Mouse (Mus musculus): Measurements from ENCODE around the gene Pik3ip1. TPM values are rescaled to one million over a fixed set of nuclear protein-coding genes. Genes with fewer than 3 reads are reported as not detected.

Pik3ip1 gene
- polyA plus RNA-seq, 1 experiment from 2014 or later = 14.8 TPM

- Histone ChIP-seq H3K27ac (no peak overlapping the region), H3K4me3 (replicated peaks; ENCODE audit: low read depth, low read length) (no peak overlapping the region), H3K9ac (ENCODE audit: low read depth, low read length) (no peak overlapping the region), H3K36me3 (ENCODE audit: insufficient read depth, low read length) (peaks cover 25% of the 10 kb centered on the region; the same call in 1 of the 2 replicates), H3K4me1 (replicated peaks; ENCODE audit: insufficient read depth, low read length) (no peaks in the 10 kb centered on the region), H3K4me2 (ENCODE audit: low read length) (no peak overlapping the region), H3K27me3 (ENCODE audit: insufficient read depth, low read length) (no peaks in the 10 kb centered on the region), H3K9me3 (replicated peaks; ENCODE audit: low read length) (no peaks in the 10 kb centered on the region)
- ATAC-seq (replicated peaks; ENCODE audit: low FRiP score, low read depth) (no peak), DNase-seq (ENCODE audit: low spot score) (no peak)
- TF ChIP-seq CTCF (IDR thresholded peaks at IDR 0.05; ENCODE audit: low read depth) = no peak
- WGBS = 77% methylated on average over 5 of the region's 5 CpGs
These were observed 11.3 kb downstream of the Pik3ip1 start for GRCm38 (mm10) chr11:3341476-3341875.

- H3K9ac ChIP-seq (ENCODE audit: low read depth, low read length) = no peak overlapping the region
- no peak overlapping the region for H3K4me2 ChIP-seq (ENCODE audit: low read length)
- DNase-seq (ENCODE audit: low spot score) (no peak), ATAC-seq (replicated peaks; ENCODE audit: low FRiP score, low read depth) (no peak)
- TF ChIP-seq CTCF (IDR thresholded peaks at IDR 0.05; ENCODE audit: low read depth) = no peak
- no peaks in the 10 kb centered on the region for H3K27me3 ChIP-seq (ENCODE audit: insufficient read depth, low read length)
- H3K4me1 ChIP-seq (replicated peaks; ENCODE audit: insufficient read depth, low read length) = peaks cover 18% of the 10 kb centered on the region
- H3K36me3 ChIP-seq (ENCODE audit: insufficient read depth, low read length) = peaks cover 25% of the 10 kb centered on the region; the same call in 1 of the 2 replicates
- WGBS = 89% methylated on average over 3 of the region's 3 CpGs
- H3K9me3 ChIP-seq (replicated peaks; ENCODE audit: low read length) = no peaks in the 10 kb centered on the region
- no peak overlapping the region for H3K4me3 ChIP-seq (replicated peaks; ENCODE audit: low read depth, low read length)
- H3K27ac ChIP-seq = no peak overlapping the region
These were observed 14.7 kb downstream of the Pik3ip1 start for GRCm38 (mm10) chr11:3344916-3345315.

DNA sequence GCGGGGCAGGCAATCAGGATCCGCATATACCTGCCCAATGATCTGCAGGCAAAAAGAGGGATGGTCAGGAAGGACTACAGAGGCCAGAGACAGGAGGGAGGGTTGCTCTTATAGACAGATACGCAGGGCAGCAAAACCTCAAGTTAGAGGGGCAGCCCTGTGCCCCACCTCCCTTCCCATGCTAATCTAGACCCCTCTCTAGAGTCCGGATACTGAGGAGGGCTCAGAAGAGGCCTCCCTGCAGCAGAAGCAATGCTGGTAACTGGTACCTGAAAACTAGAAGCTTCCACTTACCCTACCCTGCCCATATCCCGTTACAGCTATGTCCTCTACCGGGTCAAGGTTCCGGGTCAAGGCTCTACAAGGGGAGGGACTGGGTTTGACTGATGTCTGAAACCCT lies 16.1 kb downstream of the Pik3ip1 start:
- H3K4me1 ChIP-seq (replicated peaks; ENCODE audit: insufficient read depth, low read length) = peaks cover 18% of the 10 kb centered on the region
- H3K4me3 ChIP-seq (replicated peaks; ENCODE audit: low read depth, low read length) = no peak overlapping the region
- ATAC-seq (replicated peaks; ENCODE audit: low FRiP score, low read depth) = no peak
- WGBS = 67% methylated on average over 7 of the region's 7 CpGs
- H3K27me3 ChIP-seq (ENCODE audit: insufficient read depth, low read length) = no peaks in the 10 kb centered on the region
- H3K9ac ChIP-seq (ENCODE audit: low read depth, low read length) = no peak overlapping the region
- no peak overlapping the region for H3K4me2 ChIP-seq (ENCODE audit: low read length)
- no peak overlapping the region for H3K27ac ChIP-seq
- no peak for TF ChIP-seq CTCF (IDR thresholded peaks at IDR 0.05; ENCODE audit: low read depth)
- no peaks in the 10 kb centered on the region for H3K9me3 ChIP-seq (replicated peaks; ENCODE audit: low read length)
- H3K36me3 ChIP-seq (ENCODE audit: insufficient read depth, low read length) = peaks cover 36% of the 10 kb centered on the region
- peak; percentile 14 for DNase-seq (ENCODE audit: low spot score)

- peak; percentile 96 for DNase-seq (ENCODE audit: low spot score)
- Histone ChIP-seq H3K27me3 (ENCODE audit: insufficient read depth, low read length) (no peaks in the 10 kb centered on the region), H3K4me2 (ENCODE audit: low read length) (no peak overlapping the region), H3K9me3 (replicated peaks; ENCODE audit: low read length) (no peaks in the 10 kb centered on the region), H3K36me3 (ENCODE audit: insufficient read depth, low read length) (peaks cover 43% of the 10 kb centered on the region), H3K27ac (0 out of 2 replicates have a peak overlapping the region, but pooled peaks have one; percentile 47), H3K4me1 (replicated peaks; ENCODE audit: insufficient read depth, low read length) (peaks cover 18% of the 10 kb centered on the region), H3K9ac (ENCODE audit: low read depth, low read length) (no peak overlapping the region), H3K4me3 (replicated peaks; ENCODE audit: low read depth, low read length) (no peak overlapping the region)
- WGBS = 54% methylated on average over 12 of the region's 12 CpGs
- ATAC-seq (replicated peaks; ENCODE audit: low FRiP score, low read depth) = peak; percentile 80
- peak; percentile 94 for TF ChIP-seq CTCF (IDR thresholded peaks at IDR 0.05; ENCODE audit: low read depth)
These were observed 17.1 kb downstream of the Pik3ip1 start for GRCm38 (mm10) chr11:3347091-3347834.

DNA sequence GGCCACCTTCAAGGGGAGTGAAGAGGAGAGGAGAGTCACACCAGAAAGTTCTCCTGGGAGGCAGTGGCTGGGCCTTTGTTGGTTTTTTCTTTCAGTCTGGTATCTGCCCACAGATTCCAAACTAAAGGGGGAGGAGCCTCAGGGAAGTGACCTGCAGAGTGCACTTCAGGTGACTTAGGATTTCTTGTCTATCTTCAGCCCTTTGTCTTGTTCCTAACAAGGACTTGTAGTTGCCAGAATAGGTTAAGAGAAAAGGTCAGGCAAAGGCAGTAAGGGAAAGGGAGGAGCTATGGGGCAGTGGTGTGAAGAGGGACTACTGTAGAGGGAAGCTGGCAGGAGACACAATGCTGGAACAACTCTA lies 17.6 kb downstream of the Pik3ip1 start:
- peak; percentile 18 for DNase-seq (ENCODE audit: low spot score)
- Histone ChIP-seq H3K9ac (ENCODE audit: low read depth, low read length) (no peak overlapping the region), H3K4me3 (replicated peaks; ENCODE audit: low read depth, low read length) (no peak overlapping the region), H3K9me3 (replicated peaks; ENCODE audit: low read length) (no peaks in the 10 kb centered on the region), H3K4me2 (ENCODE audit: low read length) (no peak overlapping the region), H3K27me3 (ENCODE audit: insufficient read depth, low read length) (no peaks in the 10 kb centered on the region), H3K4me1 (replicated peaks; ENCODE audit: insufficient read depth, low read length) (peaks cover 18% of the 10 kb centered on the region), H3K27ac (peak overlapping the region; percentile 47; the same call in 1 of the 2 replicates), H3K36me3 (ENCODE audit: insufficient read depth, low read length) (peaks cover 47% of the 10 kb centered on the region)
- TF ChIP-seq CTCF (IDR thresholded peaks at IDR 0.05; ENCODE audit: low read depth) = no peak
- ATAC-seq (replicated peaks; ENCODE audit: low FRiP score, low read depth) = no peak

DNA sequence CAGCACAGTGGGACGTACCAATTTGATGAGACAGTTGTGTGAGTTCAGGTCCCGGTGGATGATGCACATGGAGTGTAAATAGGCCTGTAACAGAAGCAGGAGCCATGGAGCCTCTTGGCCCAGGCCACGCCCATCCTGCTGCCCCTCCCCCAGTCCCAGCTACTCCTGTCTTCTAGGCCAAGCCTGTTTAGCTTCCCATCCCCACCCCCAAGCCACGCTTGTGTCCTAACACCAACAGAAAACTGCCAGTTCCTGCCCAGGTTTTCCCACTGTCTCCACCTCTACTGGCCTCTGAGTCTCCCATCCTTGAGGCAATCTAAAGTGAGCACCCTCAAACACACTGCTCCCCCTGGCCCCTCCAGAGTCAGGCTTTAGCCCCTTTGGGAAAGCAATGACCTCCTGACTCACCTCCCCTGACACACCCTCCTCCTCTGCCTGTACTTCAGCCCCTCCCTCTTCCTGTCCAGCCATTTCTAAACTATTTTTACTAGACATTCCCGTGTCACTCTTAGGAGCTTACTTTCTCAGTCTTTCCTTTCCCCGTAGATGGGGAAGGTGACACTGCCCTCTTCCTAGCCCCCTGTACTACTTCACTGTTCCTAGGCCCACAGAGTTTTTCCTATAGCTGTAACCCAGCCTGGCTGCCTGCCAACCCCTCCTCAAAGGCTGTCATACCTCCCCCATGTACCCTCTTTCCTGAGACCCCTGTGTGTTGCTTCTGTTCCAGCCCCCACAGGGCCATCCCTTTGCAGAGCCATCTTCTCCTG lies 18.6 kb downstream of the Pik3ip1 start:
- 31% methylated on average over 6 of the region's 6 CpGs for WGBS
- no peak overlapping the region for H3K9ac ChIP-seq (ENCODE audit: low read depth, low read length)
- no peak for TF ChIP-seq CTCF (IDR thresholded peaks at IDR 0.05; ENCODE audit: low read depth)
- ATAC-seq (replicated peaks; ENCODE audit: low FRiP score, low read depth) (peak; percentile 31), DNase-seq (ENCODE audit: low spot score) (peak; percentile 47)
- no peaks in the 10 kb centered on the region for H3K27me3 ChIP-seq (ENCODE audit: insufficient read depth, low read length)
- H3K4me3 ChIP-seq (replicated peaks; ENCODE audit: low read depth, low read length) = no peak overlapping the region
- no peaks in the 10 kb centered on the region for H3K9me3 ChIP-seq (replicated peaks; ENCODE audit: low read length)
- H3K4me2 ChIP-seq (ENCODE audit: low read length) = no peak overlapping the region
- peaks cover 42% of the 10 kb centered on the region for H3K36me3 ChIP-seq (ENCODE audit: insufficient read depth, low read length)
- peak overlapping the region; percentile 54; the same call in 1 of the 2 replicates for H3K27ac ChIP-seq
- peaks cover 18% of the 10 kb centered on the region for H3K4me1 ChIP-seq (replicated peaks; ENCODE audit: insufficient read depth, low read length)
